Mouse (Mus musculus): ENCODE results near the gene Suv39h2. TPM values are rescaled to one million over a fixed set of nuclear protein-coding genes. Genes with fewer than 3 reads are reported as not detected.
A peak's percentile ranks its signal among the peaks of the same experiment; 100 is the strongest.

Gene Suv39h2
- polyA plus RNA-seq, 1 experiment = 2.6 TPM

DNA sequence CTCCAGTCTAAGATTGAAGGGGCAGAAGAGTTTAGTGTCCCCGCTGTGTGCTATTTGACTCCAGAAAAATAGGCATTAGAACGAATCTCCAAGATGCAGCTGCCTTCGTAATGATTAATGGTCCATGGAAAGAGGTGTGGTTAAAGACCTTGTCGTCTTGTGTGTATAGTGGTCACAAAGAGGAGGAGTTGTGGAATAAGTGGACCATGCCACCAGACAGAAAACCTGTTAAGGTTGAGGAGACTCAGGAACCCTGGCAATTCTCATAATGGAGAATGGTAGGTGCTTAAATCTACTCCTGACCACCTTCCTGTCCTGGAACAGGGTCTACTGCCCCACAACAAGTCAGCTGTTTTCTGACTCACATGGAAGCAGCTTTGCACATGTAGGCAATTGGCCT lies 28.8 kb downstream of the Suv39h2 start:
- WGBS = 81% methylated on average over 4 of the region's 4 CpGs
- H3K4me3 ChIP-seq (replicated peaks; ENCODE audit: insufficient read depth, low read depth, low read length) = no peak overlapping the region
- no peaks in the 10 kb centered on the region for H3K4me1 ChIP-seq (ENCODE audit: control insufficient read depth, insufficient read depth, low read length)
- H3K27ac ChIP-seq (ENCODE audit: insufficient read depth, low read length) = no peak overlapping the region
- TF ChIP-seq CTCF (IDR thresholded peaks at IDR 0.05; ENCODE audit: borderline replicate concordance, insufficient read depth, low read depth, low read length) (no peak), POLR2A (IDR thresholded peaks at IDR 0.05; ENCODE audit: borderline replicate concordance, insufficient read depth, low read length) (no peak)
- no peak for DNase-seq
- H3K27me3 ChIP-seq (ENCODE audit: control insufficient read depth, insufficient read depth, low read length) = no peaks in the 10 kb centered on the region

DNA sequence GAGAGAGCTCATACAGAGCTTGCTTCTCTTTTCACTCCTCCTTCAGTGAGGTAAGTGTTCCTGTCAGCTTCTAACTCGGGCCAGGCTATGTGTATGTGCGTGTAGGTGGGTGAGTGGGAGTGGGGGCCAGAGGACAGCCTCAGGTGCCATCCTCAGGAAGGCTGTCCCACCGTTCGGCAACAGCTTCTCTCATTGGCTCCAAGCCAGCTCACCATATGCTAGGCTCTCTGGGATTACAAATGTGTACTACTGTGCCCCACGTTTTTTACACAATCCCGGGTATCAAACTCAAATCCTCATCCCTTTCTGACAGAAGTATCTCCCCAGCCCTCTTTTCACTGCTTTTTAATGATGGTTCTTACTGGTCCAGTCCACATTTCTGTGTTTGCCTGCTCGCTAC lies 30.6 kb downstream of the Suv39h2 start:
- Histone ChIP-seq H3K27me3 (ENCODE audit: control insufficient read depth, insufficient read depth, low read length) (no peaks in the 10 kb centered on the region), H3K27ac (ENCODE audit: insufficient read depth, low read length) (no peak overlapping the region), H3K4me1 (ENCODE audit: control insufficient read depth, insufficient read depth, low read length) (no peaks in the 10 kb centered on the region), H3K4me3 (replicated peaks; ENCODE audit: insufficient read depth, low read depth, low read length) (no peak overlapping the region)
- DNase-seq = peak; percentile 19 to 21
- TF ChIP-seq POLR2A (IDR thresholded peaks at IDR 0.05; ENCODE audit: borderline replicate concordance, insufficient read depth, low read length) (no peak), CTCF (IDR thresholded peaks at IDR 0.05; ENCODE audit: borderline replicate concordance, insufficient read depth, low read depth, low read length) (no peak)
- 31% methylated on average over 7 of the region's 7 CpGs for WGBS

DNA sequence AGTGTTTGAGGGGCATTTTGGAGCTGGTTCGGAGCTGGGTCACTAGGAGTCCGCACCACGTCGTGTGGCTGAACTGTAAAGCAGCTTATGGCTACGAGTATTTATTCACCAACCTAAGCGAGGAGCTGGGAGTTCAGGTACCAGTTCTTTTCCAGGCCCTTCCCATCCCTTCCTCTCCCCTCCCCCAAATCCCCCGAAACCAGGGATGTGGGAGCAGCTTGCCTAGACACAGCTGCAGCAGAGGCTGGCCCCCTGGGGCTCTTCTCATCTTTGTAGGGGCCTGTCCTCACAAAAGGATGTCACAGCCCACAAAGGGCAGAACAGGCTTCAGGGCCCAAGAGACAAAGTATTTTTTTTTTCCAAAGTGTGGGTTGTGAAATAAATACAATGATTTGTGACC lies 36.9 kb downstream of the Suv39h2 start:
- no peak for TF ChIP-seq POLR2A (IDR thresholded peaks at IDR 0.05; ENCODE audit: borderline replicate concordance, insufficient read depth, low read length)
- TF ChIP-seq CTCF (IDR thresholded peaks at IDR 0.05; ENCODE audit: borderline replicate concordance, insufficient read depth, low read depth, low read length) = no peak
- WGBS = 55% methylated on average over 7 of the region's 7 CpGs
- H3K27me3 ChIP-seq (ENCODE audit: control insufficient read depth, insufficient read depth, low read length) = no peaks in the 10 kb centered on the region
- H3K4me1 ChIP-seq (ENCODE audit: control insufficient read depth, insufficient read depth, low read length) = no peaks in the 10 kb centered on the region
- DNase-seq = no peak
- H3K4me3 ChIP-seq (replicated peaks; ENCODE audit: insufficient read depth, low read depth, low read length) = no peak overlapping the region
- no peak overlapping the region for H3K27ac ChIP-seq (ENCODE audit: insufficient read depth, low read length)

DNA sequence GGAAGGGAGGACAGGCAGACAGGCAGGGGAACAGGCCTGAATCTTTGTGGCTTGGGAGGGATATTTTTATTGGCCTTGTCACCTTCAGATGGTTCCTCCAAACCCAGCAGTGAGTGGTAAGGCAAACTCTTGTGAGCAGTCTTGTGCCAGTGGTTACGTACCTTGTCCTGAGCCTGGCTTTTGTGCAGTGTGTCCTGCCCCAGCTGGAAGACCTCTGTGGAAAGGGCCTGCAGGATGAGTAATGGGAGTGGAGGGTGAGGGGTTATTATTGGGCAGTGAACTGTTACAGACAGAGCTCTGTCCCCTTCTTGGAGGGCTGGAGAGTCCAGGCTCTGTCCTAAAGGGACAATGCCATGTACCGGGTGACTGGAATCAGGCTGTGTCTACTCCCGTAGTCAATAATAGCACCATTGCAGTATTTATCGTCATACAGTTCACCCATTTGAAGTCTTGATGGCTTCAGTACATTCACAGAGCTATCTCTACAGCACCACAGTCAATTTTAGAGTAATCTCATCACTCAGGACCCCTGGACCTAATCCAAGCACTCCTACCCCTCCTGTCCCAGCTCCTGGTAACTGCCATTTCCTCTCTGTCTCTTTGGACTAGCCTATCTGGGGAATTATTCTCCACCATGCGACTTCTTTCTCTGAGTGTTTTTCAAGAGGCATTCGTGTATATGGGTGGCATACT lies 39.3 kb downstream of the Suv39h2 start:
- 86% methylated on average over 6 of the region's 6 CpGs for WGBS
- H3K4me1 ChIP-seq (ENCODE audit: control insufficient read depth, insufficient read depth, low read length) = no peaks in the 10 kb centered on the region
- no peak overlapping the region for H3K27ac ChIP-seq (ENCODE audit: insufficient read depth, low read length)
- H3K27me3 ChIP-seq (ENCODE audit: control insufficient read depth, insufficient read depth, low read length) = no peaks in the 10 kb centered on the region
- TF ChIP-seq CTCF (IDR thresholded peaks at IDR 0.05; ENCODE audit: borderline replicate concordance, insufficient read depth, low read depth, low read length) (no peak), POLR2A (IDR thresholded peaks at IDR 0.05; ENCODE audit: borderline replicate concordance, insufficient read depth, low read length) (no peak)
- DNase-seq = no peak
- no peak overlapping the region for H3K4me3 ChIP-seq (replicated peaks; ENCODE audit: insufficient read depth, low read depth, low read length)

DNA sequence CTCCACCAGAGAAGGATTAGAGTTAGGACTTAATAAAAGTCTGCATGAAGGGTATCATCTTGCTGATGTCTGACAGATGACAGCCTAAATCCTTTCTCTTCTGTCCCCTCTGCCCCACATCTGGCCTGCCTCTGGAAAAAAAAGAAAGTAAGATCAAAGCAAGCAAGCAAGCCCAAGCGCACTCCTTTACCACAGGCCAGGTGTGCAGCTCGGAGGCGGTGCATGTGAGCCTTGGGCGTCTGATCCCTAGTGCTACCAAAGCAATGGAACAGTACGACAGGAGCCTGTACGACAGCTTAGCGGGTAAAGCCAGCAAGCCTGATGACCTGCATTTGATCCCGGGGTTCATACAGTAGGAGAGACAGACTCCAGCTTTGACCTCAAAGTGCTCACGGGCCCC lies 43.9 kb downstream of the Suv39h2 start:
- Histone ChIP-seq H3K4me1 (ENCODE audit: control insufficient read depth, insufficient read depth, low read length) (no peaks in the 10 kb centered on the region), H3K4me3 (replicated peaks; ENCODE audit: insufficient read depth, low read depth, low read length) (no peak overlapping the region), H3K27ac (ENCODE audit: insufficient read depth, low read length) (no peak overlapping the region), H3K27me3 (ENCODE audit: control insufficient read depth, insufficient read depth, low read length) (no peaks in the 10 kb centered on the region)
- WGBS = 93% methylated on average over 9 of the region's 9 CpGs
- no peak for DNase-seq
- TF ChIP-seq CTCF (IDR thresholded peaks at IDR 0.05; ENCODE audit: borderline replicate concordance, insufficient read depth, low read depth, low read length) (no peak), POLR2A (IDR thresholded peaks at IDR 0.05; ENCODE audit: borderline replicate concordance, insufficient read depth, low read length) (no peak)

DNA sequence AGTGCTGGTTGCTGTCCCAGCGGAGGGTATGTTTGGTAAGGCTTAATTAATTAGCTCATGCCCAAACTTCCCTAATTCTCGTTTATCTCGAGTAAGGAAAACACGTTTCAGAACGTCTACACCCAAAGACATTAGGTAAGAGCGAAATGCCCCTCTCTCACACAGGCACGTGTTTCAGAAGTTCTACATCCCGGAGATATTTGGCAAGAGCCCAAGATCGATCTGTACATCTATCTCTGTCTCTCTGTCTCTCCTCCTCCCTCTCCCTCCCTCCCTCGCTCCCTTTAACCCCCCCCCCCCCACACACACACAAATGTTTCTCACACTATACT lies 50.3 kb downstream of the Suv39h2 start:
- no peaks in the 10 kb centered on the region for H3K4me1 ChIP-seq (ENCODE audit: control insufficient read depth, insufficient read depth, low read length)
- WGBS = 3% methylated on average over 9 of the region's 10 CpGs
- no peak for TF ChIP-seq POLR2A (IDR thresholded peaks at IDR 0.05; ENCODE audit: borderline replicate concordance, insufficient read depth, low read length)
- no peaks in the 10 kb centered on the region for H3K27me3 ChIP-seq (ENCODE audit: control insufficient read depth, insufficient read depth, low read length)
- no peak overlapping the region for H3K27ac ChIP-seq (ENCODE audit: insufficient read depth, low read length)
- DNase-seq = peak in 1 of 2 experiments; percentile 9
- peak overlapping the region; percentile 97 for H3K4me3 ChIP-seq (replicated peaks; ENCODE audit: insufficient read depth, low read depth, low read length)

DNA sequence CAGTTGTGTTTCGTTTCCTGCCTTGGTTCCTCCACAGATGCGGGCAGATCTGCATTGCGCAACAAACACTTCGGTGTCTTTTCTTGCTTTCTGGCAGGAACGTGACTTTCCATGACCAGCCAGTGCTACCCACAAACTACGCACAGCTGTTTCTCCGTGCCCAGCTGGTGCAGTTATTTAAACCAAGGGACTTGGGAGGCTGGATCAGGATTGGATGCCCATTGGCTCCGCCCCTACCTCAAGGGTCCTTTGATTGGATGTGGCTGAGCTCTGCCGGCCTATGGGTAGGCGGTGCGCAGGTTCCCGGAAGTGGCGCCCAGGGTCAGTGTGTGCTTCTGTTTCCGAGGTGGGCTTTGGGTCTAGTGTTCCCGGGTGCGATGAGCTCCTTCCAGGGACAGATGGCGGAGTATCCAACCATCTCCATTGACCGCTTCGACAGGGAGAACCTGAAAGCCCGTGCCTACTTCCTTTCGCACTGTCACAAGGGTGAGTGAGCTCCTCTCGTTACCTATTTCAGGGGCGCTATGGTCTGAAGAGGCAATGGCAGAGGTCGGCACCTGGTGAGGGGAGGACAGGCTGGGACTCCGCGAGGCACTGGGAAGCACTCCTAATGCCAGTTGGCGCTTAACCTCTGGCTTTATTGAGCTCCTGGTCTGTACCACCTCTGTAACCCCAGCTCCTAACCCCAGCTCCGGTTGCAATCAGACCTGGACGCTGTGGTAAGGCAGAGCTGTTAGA lies 50.8 kb downstream of the Suv39h2 start, which contains the start of gene Dclre1c:
TSS of gene Dclre1c (plus strand) at position 291 of the 738 bp plus-strand sequence.
- H3K4me3 ChIP-seq (replicated peaks; ENCODE audit: insufficient read depth, low read depth, low read length) = peak within 1 kb of the TSS; percentile 97
- DNase-seq = peak; percentile 81 to 85
- WGBS = under 1% methylated on average over 29 of the region's 29 CpGs
- H3K4me1 ChIP-seq (ENCODE audit: control insufficient read depth, insufficient read depth, low read length) = no peaks in the 10 kb centered on the region
- peak; percentile 43; the same call in 1 of the 2 replicates for TF ChIP-seq POLR2A (IDR thresholded peaks at IDR 0.05; ENCODE audit: borderline replicate concordance, insufficient read depth, low read length)
- TF ChIP-seq CTCF (IDR thresholded peaks at IDR 0.05; ENCODE audit: borderline replicate concordance, insufficient read depth, low read depth, low read length) = no peak
- H3K27me3 ChIP-seq (ENCODE audit: control insufficient read depth, insufficient read depth, low read length) = no peaks in the 10 kb centered on the region
- H3K27ac ChIP-seq (ENCODE audit: insufficient read depth, low read length) = no peak within 1 kb of the TSS

DNA sequence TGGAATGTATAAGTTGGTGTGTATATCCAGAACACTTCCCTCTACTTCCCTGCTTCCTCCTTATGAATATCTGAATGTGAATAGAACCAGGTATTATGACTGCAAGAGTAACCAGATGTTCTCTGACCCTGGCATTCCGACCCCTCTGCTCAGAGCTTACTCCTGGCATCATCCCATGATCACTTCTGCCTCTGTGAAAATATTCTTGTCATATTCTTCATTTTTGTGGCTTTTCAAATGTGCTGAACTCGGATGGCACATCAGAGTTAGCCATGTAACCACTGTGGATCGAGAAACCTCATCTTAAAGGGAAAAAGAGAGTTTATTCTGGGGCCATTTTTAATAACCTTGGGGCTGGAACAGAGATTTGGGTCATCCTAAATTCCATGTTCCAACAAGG lies 52.3 kb downstream of the Suv39h2 start, which contains the start of gene Meig1:
TSS of gene Meig1 (minus strand) at position 101 of the 400 bp plus-strand sequence.
- 65% methylated on average over 3 of the region's 3 CpGs for WGBS
- Histone ChIP-seq H3K4me3 (replicated peaks; ENCODE audit: insufficient read depth, low read depth, low read length) (no peak within 1 kb of the TSS), H3K4me1 (ENCODE audit: control insufficient read depth, insufficient read depth, low read length) (no peaks in the 10 kb centered on the region), H3K27ac (ENCODE audit: insufficient read depth, low read length) (no peak within 1 kb of the TSS), H3K27me3 (ENCODE audit: control insufficient read depth, insufficient read depth, low read length) (no peaks in the 10 kb centered on the region)
- no peak for DNase-seq
- no peak for TF ChIP-seq CTCF (IDR thresholded peaks at IDR 0.05; ENCODE audit: borderline replicate concordance, insufficient read depth, low read depth, low read length)
- no peak for TF ChIP-seq POLR2A (IDR thresholded peaks at IDR 0.05; ENCODE audit: borderline replicate concordance, insufficient read depth, low read length)
